Mouse (Mus musculus): Measurements from ENCODE around the gene D230025D16Rik.
A peak's percentile ranks its signal among the peaks of the same experiment; 100 is the strongest.
"Not testable (repeated sequence)": the region's sequence is repeated elsewhere in the genome, so short reads cannot be mapped to it uniquely, and the experiment has no call there.

Gene D230025D16Rik

DNA sequence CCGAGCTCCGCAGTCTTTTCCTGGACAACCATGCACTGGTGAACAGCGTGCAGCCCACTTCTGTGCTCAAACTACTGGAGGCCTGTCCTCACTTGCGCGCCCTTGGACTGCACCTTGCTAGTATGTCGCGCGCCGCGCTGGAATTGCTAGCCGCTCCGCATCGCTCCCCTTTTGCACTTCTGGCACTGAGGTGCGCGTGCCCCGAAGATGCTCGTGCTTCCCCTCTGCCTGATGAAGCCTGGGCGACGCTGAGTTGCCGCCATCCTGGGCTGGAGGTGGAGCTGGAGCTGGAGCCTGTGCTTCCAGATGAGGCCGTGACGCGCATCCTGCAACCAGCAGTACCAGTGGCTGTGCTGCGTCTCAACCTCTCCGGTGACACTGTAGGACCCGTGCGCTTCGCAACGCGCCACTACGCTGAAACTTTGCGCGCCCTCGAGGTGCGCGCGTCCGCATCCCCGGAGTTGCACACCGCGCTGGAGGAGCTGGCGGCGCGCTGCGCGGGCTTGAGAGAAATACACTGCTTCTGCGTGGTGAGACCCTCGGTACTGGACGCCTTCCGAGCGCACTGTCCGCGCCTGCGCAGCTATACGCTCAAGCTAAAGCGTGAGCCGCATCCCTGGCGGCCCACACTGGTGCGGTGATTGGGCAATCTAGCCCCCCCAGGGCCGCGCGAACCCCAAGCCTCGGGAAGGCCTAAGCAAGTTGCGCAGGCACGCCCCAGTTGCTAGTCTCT lies 43.6 kb downstream of the D230025D16Rik start:
- peak; percentile 79 for DNase-seq (ENCODE audit: low spot score)

DNA sequence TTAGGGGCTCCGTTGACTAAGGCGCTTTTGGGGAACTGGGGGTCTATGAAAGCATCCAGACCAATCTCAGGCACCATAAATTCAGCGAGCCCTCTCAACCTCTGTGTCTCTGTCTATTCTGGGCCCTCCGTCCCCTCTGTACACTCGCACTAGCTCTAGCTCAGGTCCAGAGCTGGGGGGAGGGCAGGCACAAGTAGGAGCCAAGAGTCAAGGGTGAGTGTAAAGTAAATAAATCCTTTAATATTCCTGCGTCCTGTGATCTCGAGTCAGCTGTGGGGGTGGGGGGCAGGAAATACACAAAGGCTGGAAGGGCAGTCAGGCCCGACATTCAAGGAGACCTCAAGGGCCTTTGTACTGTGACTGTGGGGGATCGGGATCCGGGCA lies 44.1 kb downstream of the D230025D16Rik start:
- DNase-seq (ENCODE audit: low spot score): no peak

DNA sequence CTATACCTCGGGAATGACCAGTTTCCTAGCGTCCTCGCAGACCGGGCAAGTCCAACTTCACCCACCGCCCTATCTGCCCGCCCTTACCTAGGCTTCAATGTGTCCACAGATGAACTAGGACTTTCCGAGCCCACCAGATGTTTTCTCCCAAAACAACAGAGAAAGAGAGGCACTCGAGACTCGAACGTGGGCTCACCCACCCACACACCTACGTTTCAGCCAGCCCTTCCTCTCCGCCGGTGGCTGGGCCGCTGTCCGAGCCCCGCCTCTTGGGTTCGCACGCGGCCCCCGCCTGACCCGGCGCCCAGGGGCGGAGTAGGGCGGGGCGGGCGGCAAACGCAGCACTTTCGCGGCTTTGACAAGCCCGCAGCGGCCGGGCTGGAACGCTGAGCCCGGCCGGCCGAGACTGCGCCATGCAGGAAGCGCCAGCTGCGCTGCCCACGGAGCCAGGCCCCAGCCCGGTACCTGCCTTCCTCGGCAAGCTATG lies 44.6 kb downstream of the D230025D16Rik start, which contains the start of gene Hsf4:
Gene Hsf4 (plus strand): TSS at position 341 of the 487 bp plus-strand sequence.
- peak; percentile 36 for DNase-seq (ENCODE audit: low spot score)

DNA sequence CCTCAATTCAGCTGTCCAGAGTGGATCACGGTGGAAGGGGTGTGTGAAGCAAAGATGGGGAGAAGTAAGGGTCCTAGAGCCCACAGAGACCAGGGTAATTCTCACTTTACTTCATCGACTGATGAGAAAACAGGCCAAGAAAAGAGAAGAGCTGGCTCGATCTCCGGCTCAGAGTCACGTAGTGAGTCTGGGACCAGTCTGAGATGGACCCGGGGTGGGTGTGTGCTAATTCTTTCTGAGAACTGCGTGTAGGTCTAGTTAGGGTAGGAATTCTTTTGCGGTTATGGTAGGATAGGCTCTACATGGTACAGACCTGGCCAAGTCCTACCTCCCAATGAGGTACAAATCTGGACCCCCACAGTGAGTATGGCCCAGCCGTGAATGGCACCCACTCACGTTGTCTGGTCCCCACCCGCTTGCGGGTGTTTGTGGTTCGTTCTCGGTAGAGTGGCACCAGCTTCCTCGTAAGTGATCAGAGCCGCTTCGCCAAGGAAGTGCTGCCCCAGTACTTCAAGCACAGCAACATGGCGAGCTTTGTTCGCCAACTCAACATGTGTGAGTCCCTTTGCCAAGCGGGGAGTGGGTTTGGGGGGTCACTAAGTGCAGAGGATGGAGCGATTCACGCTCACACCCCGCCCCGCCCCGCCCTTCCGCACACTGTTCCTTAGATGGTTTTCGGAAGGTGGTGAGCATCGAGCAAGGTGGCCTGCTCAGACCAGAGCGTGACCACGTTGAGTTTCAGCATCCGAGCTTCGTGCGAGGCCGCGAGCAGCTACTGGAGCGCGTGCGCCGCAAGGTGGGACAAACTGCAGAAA lies 45.4 kb downstream of the D230025D16Rik start:
- DNase-seq (ENCODE audit: low spot score): no peak

DNA sequence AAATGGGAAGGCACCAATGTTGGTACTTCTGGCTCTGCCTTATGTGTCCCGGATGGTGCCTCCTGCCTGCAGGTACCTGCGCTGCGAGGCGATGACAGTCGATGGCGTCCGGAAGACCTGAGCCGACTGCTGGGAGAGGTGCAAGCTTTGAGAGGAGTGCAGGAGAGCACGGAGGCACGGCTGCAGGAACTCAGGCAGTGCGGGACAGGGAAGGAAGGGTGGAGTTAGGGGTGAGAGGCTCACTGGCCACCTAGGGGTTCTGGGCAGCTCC lies 45.9 kb downstream of the D230025D16Rik start:
- DNase-seq (ENCODE audit: low spot score): no peak

DNA sequence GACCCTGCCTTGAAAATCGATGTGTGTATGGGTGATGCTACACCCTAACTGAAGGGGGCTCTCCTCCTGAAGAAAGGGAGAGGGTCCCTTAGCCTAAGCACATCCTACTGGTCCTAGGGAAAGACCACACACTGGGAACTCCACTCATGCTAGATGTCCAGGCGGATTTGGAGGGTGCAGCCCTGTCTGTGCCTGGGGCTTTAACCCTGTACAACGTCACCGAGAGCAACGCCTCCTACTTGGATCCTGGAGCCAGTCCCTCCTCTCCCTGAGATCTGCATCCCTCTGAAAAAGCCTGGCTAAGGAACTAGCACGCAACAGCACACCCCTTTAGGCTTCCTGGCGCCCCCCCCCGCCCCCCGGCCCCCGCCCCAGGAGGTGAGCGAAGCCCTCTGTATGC lies 50.4 kb downstream of the D230025D16Rik start:
- no peak for DNase-seq (ENCODE audit: low spot score)

DNA sequence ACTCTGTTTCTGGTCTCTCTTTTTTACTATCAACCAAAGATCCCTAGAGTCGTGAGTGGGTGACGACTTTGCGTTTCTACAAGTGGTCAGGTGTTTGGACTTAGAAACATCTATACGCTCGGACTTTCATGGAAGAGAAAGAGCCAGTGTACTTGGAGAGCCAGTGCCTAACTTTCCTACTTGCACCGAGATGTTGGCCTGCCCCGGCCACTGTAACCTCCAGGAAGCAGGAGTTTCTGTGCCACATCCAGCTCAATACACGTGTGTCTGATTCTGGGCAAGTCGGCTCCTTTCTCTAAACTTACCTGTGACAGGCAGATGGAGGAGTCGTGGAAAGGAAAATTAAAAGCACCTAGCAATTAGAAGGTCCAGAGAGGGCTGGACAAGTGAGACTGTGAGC lies 50.9 kb downstream of the D230025D16Rik start, which contains the start of gene Nol3:
Gene Nol3 (plus strand): TSS at position 301 of the 400 bp plus-strand sequence.
- DNase-seq (ENCODE audit: low spot score): no peak

DNA sequence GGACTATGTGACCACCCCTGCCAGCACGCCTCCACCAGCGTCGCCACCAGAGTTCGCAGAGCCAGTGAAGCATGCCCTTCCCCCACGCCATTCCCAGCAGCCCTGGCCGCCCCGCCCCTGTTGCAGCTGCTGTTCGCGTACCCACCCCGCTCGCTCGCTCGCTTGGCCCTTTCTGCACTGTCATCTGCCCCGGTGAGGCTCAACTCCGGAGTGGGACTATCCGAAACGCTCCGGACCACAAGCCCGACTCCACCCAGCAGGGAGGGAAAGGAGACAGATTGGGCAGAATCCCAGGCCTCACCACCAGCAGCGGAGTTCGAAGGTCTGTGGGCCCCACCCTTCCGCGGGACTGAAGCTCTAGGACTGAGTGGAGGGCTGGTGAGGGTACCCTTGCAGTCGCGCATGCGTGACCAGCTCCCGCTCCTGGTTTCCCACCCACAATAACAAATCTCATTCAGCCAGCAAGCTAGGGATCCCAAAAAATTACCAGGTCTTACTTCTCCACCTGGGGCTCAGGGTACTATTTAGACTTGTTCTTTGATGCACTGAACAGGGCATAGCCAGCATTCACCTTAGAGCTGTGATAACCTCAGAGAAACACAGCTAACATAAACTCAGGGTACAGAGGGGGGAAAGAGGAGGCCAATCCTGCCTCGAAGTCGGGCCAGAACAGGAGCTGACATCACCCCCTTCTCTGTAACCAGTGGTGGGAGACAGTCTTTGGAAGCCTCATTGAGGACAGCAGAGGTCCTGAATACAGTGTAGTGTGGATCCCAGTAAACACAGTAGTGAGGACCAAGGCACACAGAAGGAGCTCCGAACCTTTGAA lies 51.6 kb downstream of the D230025D16Rik start:
- peak; percentile 75 for DNase-seq (ENCODE audit: low spot score)

DNA sequence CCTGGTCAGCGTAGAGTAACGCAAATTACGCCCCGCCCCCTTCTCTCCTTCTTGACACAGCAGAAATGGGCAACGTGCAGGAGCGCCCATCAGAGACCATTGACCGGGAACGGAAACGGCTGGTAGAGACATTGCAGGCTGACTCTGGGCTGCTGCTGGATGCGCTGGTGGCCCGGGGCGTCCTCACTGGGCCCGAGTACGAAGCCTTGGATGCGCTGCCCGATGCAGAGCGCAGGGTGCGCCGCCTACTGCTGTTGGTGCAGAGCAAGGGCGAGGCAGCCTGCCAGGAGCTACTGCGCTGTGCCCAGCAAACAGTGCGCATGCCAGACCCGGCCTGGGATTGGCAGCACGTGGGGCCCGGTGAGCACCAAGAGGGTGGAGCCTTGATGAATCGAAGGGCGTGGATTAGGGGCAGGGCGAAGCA lies 54.0 kb downstream of the D230025D16Rik start:
- peak; percentile 34 for DNase-seq (ENCODE audit: low spot score)

DNA sequence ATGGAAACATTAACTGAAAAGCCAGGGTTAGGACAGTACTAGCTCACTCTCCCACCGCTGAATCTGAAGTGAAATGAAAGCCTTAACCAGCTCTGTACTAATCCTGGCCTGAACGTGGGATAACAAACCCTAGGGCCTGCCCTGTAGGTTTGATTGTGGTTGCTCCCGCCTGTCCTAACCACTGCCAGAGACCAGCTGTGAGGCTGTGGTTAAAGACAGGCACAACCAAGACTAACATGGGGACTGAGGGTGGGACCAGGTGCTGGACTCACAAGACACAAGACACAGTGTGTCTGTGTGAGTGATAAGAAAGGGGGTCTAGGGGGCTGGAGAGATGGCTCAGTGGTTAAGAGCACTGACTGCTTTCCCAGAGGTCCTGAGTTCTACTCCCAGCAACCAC lies 55.6 kb downstream of the D230025D16Rik start:
- DNase-seq (ENCODE audit: low spot score): no peak

DNA sequence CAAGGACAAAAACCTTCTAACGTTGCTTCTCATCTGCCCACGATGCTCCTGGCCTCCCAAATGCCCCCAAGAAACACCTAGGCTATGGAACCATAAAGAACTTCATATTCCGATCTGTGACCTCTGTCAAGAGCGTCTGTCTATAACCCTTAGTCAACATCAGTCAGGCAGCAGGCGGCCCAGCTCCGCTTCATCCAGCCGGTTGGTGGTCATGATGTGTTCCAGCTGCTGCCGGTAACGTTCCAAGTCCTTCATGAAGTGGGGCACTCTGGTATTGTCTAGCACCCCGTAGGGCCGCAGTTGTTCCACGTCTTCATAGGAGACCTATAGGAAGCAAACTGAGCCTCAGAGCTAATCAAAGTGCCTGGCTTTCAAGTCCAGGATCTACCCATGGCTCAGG lies 56.9 kb downstream of the D230025D16Rik start:
- DNase-seq (ENCODE audit: low spot score): no peak

DNA sequence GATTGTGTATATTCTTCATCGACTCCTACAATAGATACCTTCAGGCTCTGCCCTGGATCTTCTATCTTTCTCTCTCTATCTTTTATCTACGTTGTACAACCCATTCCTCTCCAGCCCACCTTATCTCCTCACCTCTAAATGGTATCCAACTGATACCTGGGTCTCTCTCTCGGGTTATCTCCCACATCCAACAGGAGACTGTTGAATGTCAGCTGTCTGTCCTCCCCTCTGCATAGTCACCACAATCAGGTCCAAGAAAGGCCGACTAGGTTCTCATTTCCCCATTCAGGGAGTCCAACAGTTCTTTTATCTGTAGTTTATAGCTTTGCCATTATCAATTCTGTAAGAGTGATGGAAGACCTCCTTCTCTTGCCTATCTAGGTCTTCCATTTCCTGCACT lies 57.3 kb downstream of the D230025D16Rik start:
- DNase-seq (ENCODE audit: low spot score): no peak

DNA sequence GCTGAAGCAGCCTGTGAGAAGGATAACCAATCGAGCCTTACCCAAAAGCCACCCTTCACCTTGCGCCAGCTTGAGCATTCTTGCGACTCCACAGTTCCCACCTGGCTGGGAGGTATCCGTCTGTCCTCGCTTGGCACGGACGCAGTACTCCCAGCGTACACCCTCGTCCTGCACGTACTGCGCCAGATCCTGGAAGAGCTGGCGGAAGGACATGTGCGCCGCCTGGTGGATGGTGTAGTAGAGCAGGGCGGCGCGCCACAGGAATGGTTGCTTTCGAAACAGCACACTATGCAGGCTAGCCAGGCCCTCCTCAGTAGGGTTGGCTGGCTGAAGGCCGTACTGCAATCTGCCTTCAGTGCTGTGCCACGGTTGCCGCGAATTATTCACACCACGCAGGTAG lies 58.1 kb downstream of the D230025D16Rik start:
- DNase-seq (ENCODE audit: low spot score): peak; percentile 60

DNA sequence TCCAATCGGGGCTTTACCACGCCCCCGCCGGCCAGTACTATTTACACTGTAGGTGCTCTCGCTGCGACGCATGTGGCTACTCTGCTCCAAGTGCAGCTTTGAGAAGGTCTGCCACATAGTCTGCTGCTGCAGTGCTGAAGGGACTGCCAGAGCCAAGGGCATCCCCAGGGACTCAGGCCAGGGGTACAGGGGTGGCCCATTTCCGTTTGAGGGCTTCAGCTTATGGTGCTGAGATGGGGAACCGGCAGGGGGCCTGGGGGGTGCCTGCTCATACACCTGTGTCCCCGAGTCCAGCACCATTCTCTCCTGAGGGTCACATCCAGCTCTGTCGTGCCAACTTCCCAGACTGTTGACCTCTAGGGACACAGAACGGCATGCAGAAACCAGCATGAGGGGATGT lies 60.6 kb downstream of the D230025D16Rik start:
- DNase-seq (ENCODE audit: low spot score): no peak

DNA sequence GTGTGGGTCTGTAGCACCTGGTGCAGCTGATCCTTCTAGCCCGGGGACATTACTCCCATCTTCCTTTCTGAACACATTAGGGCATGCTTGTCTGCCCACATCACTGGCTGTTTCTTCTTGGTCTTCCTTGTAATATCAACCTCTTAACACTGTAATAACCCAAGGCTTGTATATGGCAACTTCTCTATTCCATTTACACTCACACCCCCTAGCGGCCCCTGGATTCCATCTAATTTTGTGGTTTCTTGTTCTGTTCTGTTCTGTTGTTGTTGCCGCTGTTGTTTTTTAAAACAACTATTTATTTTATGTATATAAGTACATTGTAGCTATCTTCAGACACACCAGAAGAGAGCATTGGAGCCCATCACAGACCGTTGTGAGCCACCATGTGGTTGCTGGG lies 62.0 kb downstream of the D230025D16Rik start:
- no peak for DNase-seq (ENCODE audit: low spot score)

DNA sequence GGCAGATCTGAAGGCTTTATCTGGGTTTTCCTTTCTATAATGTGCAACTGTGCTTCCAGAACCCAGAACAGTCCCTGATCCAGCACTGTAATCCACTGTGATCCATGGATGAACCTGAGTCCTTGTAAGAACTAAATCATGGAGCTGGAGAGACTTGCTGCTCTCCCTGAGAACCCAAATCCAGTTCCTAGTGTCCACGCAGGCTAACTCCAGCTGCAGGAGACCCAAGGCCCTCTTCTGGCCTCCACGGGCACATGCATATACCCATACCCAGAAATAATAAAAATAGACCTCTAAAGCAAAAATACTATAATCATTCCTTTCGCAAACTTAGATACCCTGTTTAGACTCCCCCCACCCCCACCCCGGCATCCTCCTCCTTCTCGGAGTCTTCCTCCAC lies 63.3 kb downstream of the D230025D16Rik start:
- no peak for DNase-seq (ENCODE audit: low spot score)

DNA sequence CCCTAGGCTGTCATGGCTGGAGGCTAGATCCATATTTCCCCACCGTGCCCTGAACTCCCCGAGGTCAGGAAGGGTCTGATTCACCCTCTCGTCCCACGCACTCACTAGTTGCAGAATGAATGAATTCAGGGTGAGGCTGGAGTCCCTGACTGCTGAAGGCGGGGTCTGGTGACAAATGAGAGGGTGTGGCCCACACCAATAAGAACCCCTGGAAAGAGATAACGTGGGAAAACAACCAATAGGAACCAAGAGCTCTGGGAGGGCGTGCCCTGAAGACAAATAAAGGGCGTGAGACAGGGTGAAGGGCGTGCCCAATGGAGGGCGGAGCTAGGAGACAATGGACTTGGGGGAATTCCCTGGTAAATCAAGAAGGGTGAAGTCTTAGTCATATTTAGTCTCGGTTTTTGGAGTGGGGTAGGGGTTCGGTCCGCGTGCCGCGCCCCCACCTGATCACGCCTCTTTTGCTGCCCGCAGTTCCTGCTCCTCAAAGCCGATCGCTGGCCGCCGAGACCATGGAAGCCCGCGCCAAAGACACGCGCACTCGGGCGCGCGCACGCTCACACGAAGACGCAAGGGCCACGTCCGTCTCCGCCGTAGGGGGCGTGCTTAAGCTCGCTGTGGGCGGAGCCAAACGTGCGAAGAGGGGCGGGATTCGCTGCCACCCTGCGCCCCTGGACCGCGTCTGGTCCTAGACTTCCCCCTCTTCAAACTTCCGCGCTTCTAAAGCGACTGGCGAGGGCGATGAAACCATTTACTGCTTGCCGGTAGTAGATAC lies 64.2 kb downstream of the D230025D16Rik start:
- DNase-seq (ENCODE audit: low spot score): peak; percentile 96

DNA sequence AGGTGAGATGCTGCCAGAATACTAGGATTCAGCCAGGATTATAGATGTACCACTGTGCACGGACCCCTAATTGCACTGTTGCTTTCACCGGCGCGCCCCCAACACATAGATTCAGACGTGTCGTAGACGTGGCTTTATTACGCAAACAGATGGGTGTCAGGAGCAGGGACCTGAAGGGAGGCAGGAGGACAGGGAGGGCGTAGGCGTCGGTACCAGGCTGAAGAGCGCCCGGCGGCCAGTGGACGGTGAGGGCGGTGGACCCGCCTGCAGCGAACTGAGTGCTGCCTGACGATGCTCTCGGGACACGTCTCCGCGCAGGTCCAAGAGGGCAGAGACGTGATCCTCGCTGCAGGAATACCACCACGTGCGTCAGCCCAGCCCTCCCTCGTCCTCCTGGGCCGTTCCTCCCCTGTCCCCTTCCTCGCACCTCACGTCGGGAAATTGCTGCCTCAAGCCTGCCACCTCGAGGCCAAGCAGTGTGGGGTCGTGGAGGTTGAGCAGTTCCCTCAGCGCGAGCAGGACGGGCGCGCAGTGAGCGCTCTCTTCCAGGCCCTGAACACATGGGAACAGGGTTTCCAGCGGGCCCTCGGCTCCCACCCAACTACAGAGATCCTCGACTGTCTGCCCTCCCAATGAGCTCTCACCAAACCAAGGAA lies 65.0 kb downstream of the D230025D16Rik start, which contains the start of gene 4931428F04Rik:
Gene 4931428F04Rik (minus strand): TSS at position 60 of the 656 bp plus-strand sequence.
- DNase-seq (ENCODE audit: low spot score): peak; percentile 74

DNA sequence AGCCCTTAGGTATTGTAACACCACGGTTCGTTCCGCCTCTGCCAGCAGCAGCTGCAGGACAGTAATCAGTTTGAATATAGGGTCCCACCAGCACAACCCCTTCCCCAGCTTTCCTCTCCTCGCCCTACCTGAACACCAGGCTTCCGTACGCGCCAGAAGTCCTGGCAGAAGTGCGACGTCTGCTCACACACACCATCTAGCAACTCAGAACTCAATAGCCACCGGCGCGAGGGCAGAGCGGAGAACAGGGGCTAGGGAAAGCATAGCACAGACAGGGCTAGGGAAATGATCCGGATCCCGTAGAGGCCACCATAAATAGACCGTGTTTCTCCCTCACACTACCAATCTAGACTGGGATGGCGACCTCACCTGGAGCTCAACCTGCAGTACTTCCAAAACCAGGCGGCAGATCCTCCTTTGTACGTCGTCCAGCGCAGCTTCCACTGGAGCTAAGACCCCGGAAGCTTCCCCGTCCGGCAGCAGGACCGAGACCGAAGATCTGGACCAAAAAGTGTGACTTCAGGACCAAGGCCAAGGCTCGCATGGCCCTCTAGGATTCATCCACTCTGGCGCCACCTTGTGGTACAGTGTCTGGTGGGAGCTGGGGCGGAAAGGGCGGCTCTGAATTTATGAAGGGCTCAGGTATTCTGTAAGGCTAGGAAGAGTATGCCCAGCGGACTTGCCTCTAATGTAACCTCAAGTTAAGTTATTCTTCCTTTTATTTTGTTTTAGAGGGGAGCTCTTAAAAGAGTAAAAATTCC lies 65.8 kb downstream of the D230025D16Rik start:
- DNase-seq (ENCODE audit: low spot score): peak; percentile 95

DNA sequence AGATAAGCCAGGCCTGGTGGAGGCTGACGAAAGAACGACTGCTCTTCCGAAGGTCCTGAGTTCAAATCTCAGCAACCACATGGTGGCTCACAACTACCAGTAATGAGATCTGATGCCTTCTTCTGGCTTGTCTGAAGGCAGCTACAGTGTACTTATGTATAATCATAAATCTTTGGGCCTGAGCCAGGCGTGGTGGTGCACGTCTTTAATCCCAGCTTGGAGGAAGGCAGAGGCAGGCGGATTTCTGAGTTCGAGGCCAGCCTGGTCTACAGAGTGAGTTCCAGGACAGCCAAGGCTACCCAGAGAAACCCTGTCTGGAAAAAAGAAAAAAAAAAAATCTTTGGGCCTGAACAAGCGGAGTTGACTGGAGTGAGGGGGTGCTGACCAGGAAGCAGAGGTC lies 66.4 kb downstream of the D230025D16Rik start:
- not testable (repeated sequence) for DNase-seq (ENCODE audit: low spot score)

All from retina, embryonic 14.5 days (tissue).